Mouse (Mus musculus): Measurements from ENCODE around the gene Syngr2. TPM values are rescaled to one million over a fixed set of nuclear protein-coding genes. Genes with fewer than 3 reads are reported as not detected.
"Not testable (repeated sequence)": the region's sequence is repeated elsewhere in the genome, so short reads cannot be mapped to it uniquely, and the experiment has no call there.

Syngr2 gene
- total and polyA plus RNA-seq, 3 experiments: 95.8 to 236 (median 211) TPM

- TF ChIP-seq GATA1 (IDR thresholded peaks at IDR 0.05; ENCODE audit: borderline replicate concordance, low read length) (no peak), TAL1 (conservative IDR thresholded peaks at IDR 0.05; ENCODE audit: low read depth, low read length) (no peak), POLR2AphosphoS5 (IDR thresholded peaks at IDR 0.05; ENCODE audit: insufficient replicate concordance, low read depth, low read length) (no peak), CTCF (IDR thresholded peaks at IDR 0.05; ENCODE audit: low read depth, low read length) (no peak), GATA2 (IDR thresholded peaks at IDR 0.05; ENCODE audit: borderline replicate concordance, low read depth, low read length) (no peak)
- no peaks in the 10 kb centered on the region for H3K9me3 ChIP-seq (replicated peaks)
- peaks cover 94% of the 10 kb centered on the region for H3K36me3 ChIP-seq (replicated peaks)
- H3K4me1 ChIP-seq (ENCODE audit: insufficient read depth, low read depth, low read length): peaks cover 92% of the 10 kb centered on the region
- no peak overlapping the region for H3K4me3 ChIP-seq (ENCODE audit: low read depth, low read length)
- no peak for DNase-seq (ENCODE audit: low spot score)
- H3K27me3 ChIP-seq (ENCODE audit: insufficient read depth, low read length): no peaks in the 10 kb centered on the region
- no peak for ATAC-seq (ENCODE audit: extremely low read depth, insufficient number of reproducible peaks, low FRiP score, poor library complexity, severe bottlenecking)
Observed at GRCm38 (mm10) chr11:117814704-117815366, 5.4 kb downstream of the Syngr2 start.

GRCm38 (mm10) chr11:117815850-117816249 is 6.4 kb downstream of the Syngr2 start:
- Histone ChIP-seq H3K4me1 (ENCODE audit: insufficient read depth, low read depth, low read length) (peaks cover 89% of the 10 kb centered on the region), H3K36me3 (replicated peaks) (peaks cover 100% of the 10 kb centered on the region)
- ATAC-seq (ENCODE audit: extremely low read depth, insufficient number of reproducible peaks, low FRiP score, poor library complexity, severe bottlenecking); H3K27me3 ChIP-seq (ENCODE audit: insufficient read depth, low read length); DNase-seq (ENCODE audit: low spot score); H3K9me3 ChIP-seq (replicated peaks); H3K4me3 ChIP-seq (ENCODE audit: low read depth, low read length): not testable (repeated sequence)

GRCm38 (mm10) chr11:117816389-117816996 is 7.0 kb downstream of the Syngr2 start:
- Histone ChIP-seq H3K9me3 (replicated peaks) (no peaks in the 10 kb centered on the region), H3K4me1 (ENCODE audit: insufficient read depth, low read depth, low read length) (peaks cover 89% of the 10 kb centered on the region), H3K4me3 (ENCODE audit: low read depth, low read length) (no peak overlapping the region; the same call in 1 of the 2 replicates), H3K36me3 (replicated peaks) (peaks cover 100% of the 10 kb centered on the region), H3K27me3 (ENCODE audit: insufficient read depth, low read length) (no peaks in the 10 kb centered on the region)
- no peak for DNase-seq (ENCODE audit: low spot score)
- TF ChIP-seq CTCF (IDR thresholded peaks at IDR 0.05; ENCODE audit: low read depth, low read length) (no peak), TAL1 (conservative IDR thresholded peaks at IDR 0.05; ENCODE audit: low read depth, low read length) (no peak), GATA1 (IDR thresholded peaks at IDR 0.05; ENCODE audit: borderline replicate concordance, low read length) (no peak), GATA2 (IDR thresholded peaks at IDR 0.05; ENCODE audit: borderline replicate concordance, low read depth, low read length) (no peak), POLR2AphosphoS5 (IDR thresholded peaks at IDR 0.05; ENCODE audit: insufficient replicate concordance, low read depth, low read length) (no peak)
- no peak for ATAC-seq (ENCODE audit: extremely low read depth, insufficient number of reproducible peaks, low FRiP score, poor library complexity, severe bottlenecking)

- H3K4me1 ChIP-seq (ENCODE audit: insufficient read depth, low read depth, low read length): peaks cover 90% of the 10 kb centered on the region
- TF ChIP-seq GATA2 (IDR thresholded peaks at IDR 0.05; ENCODE audit: borderline replicate concordance, low read depth, low read length) (no peak), POLR2AphosphoS5 (IDR thresholded peaks at IDR 0.05; ENCODE audit: insufficient replicate concordance, low read depth, low read length) (no peak), CTCF (IDR thresholded peaks at IDR 0.05; ENCODE audit: low read depth, low read length) (no peak), TAL1 (conservative IDR thresholded peaks at IDR 0.05; ENCODE audit: low read depth, low read length) (no peak), GATA1 (IDR thresholded peaks at IDR 0.05; ENCODE audit: borderline replicate concordance, low read length) (no peak)
- ATAC-seq (ENCODE audit: extremely low read depth, insufficient number of reproducible peaks, low FRiP score, poor library complexity, severe bottlenecking) (no peak), DNase-seq (ENCODE audit: low spot score) (no peak)
- H3K4me3 ChIP-seq (ENCODE audit: low read depth, low read length): no peak overlapping the region
- no peaks in the 10 kb centered on the region for H3K27me3 ChIP-seq (ENCODE audit: insufficient read depth, low read length)
- peaks cover 100% of the 10 kb centered on the region for H3K36me3 ChIP-seq (replicated peaks)
- no peaks in the 10 kb centered on the region for H3K9me3 ChIP-seq (replicated peaks)
Observed at GRCm38 (mm10) chr11:117819095-117819494, 9.6 kb downstream of the Syngr2 start.

GRCm38 (mm10) chr11:117820173-117820572 is 10.7 kb downstream of the Syngr2 start:
- H3K27me3 ChIP-seq (ENCODE audit: insufficient read depth, low read length): no peaks in the 10 kb centered on the region
- H3K4me3 ChIP-seq (ENCODE audit: low read depth, low read length): no peak overlapping the region
- no peak for TF ChIP-seq GATA2 (IDR thresholded peaks at IDR 0.05; ENCODE audit: borderline replicate concordance, low read depth, low read length)
- TF ChIP-seq CTCF (IDR thresholded peaks at IDR 0.05; ENCODE audit: low read depth, low read length): no peak
- no peak for TF ChIP-seq TAL1 (conservative IDR thresholded peaks at IDR 0.05; ENCODE audit: low read depth, low read length)
- no peak for TF ChIP-seq POLR2AphosphoS5 (IDR thresholded peaks at IDR 0.05; ENCODE audit: insufficient replicate concordance, low read depth, low read length)
- no peak for TF ChIP-seq GATA1 (IDR thresholded peaks at IDR 0.05; ENCODE audit: borderline replicate concordance, low read length)
- H3K36me3 ChIP-seq (replicated peaks): peaks cover 94% of the 10 kb centered on the region
- ATAC-seq (ENCODE audit: extremely low read depth, insufficient number of reproducible peaks, low FRiP score, poor library complexity, severe bottlenecking) (no peak), DNase-seq (ENCODE audit: low spot score) (no peak)
- peaks cover 88% of the 10 kb centered on the region for H3K4me1 ChIP-seq (ENCODE audit: insufficient read depth, low read depth, low read length)
- H3K9me3 ChIP-seq (replicated peaks): no peaks in the 10 kb centered on the region

GRCm38 (mm10) chr11:117821868-117822267 is 12.4 kb downstream of the Syngr2 start:
- Histone ChIP-seq H3K4me1 (ENCODE audit: insufficient read depth, low read depth, low read length) (peaks cover 89% of the 10 kb centered on the region), H3K27me3 (ENCODE audit: insufficient read depth, low read length) (no peaks in the 10 kb centered on the region), H3K9me3 (replicated peaks) (no peaks in the 10 kb centered on the region), H3K36me3 (replicated peaks) (peaks cover 77% of the 10 kb centered on the region), H3K4me3 (ENCODE audit: low read depth, low read length) (peak overlapping the region; percentile 40; the same call in 1 of the 2 replicates)
- ATAC-seq (ENCODE audit: extremely low read depth, insufficient number of reproducible peaks, low FRiP score, poor library complexity, severe bottlenecking) (no peak), DNase-seq (ENCODE audit: low spot score) (no peak)
- TF ChIP-seq GATA2 (IDR thresholded peaks at IDR 0.05; ENCODE audit: borderline replicate concordance, low read depth, low read length) (no peak), GATA1 (IDR thresholded peaks at IDR 0.05; ENCODE audit: borderline replicate concordance, low read length) (no peak), TAL1 (conservative IDR thresholded peaks at IDR 0.05; ENCODE audit: low read depth, low read length) (no peak), POLR2AphosphoS5 (IDR thresholded peaks at IDR 0.05; ENCODE audit: insufficient replicate concordance, low read depth, low read length) (no peak), CTCF (IDR thresholded peaks at IDR 0.05; ENCODE audit: low read depth, low read length) (no peak)
